Mouse (Mus musculus) myocyte (in vitro differentiated cells): ENCODE measurements at regions not wholly inside any gene's neighbourhood (a gene's known extent, or its start where the extent isn't known, plus 50 kb on each side); places are given as distances from the start of the nearest gene placed in this dataset.

Source experiments
- H3K27me3 ChIP-seq: one replicate; pipeline ENCODE4 v1.6.1; 2011; ENCODE audit not compliant: control insufficient read depth, insufficient read depth, insufficient read length
- H3K36me3 ChIP-seq: one replicate; pipeline ENCODE4 v1.6.1; 2011; ENCODE audit not compliant: control insufficient read depth, insufficient read depth
- H3K4me2 ChIP-seq: one replicate; pipeline ENCODE4 v1.6.1; 2011; ENCODE audit warnings: low read depth, control low read depth
- H3K4me3 ChIP-seq: one replicate; pipeline ENCODE4 v1.5.1; 2011; ENCODE audit warnings: mild to moderate bottlenecking, control low read depth, moderate library complexity
- H3K79me2 ChIP-seq: one replicate; pipeline ENCODE4 v1.6.1; 2011; ENCODE audit not compliant: control insufficient read depth, insufficient read depth
- H3ac ChIP-seq: one replicate; pipeline ENCODE4 v1.6.1; 2011; ENCODE audit not compliant: control insufficient read depth, insufficient read length
- CEBPB ChIP-seq: IDR thresholded peaks from 2 replicates; pipeline ENCODE4 v1.6.1; 2011; ENCODE audit warnings: mild to moderate bottlenecking, moderate library complexity; ENCODE audit not compliant: poor library complexity, insufficient read depth, severe bottlenecking
- E2F4 ChIP-seq: IDR thresholded peaks from one replicate; pipeline ENCODE4 v1.6.1; 2011; ENCODE audit warnings: mild to moderate bottlenecking, control low read depth, moderate library complexity; ENCODE audit not compliant: insufficient read depth
- MAX ChIP-seq: IDR thresholded peaks from one replicate; pipeline ENCODE4 v1.6.1; 2011; ENCODE audit warnings: low read depth, mild to moderate bottlenecking, control low read depth
- MYOD1 ChIP-seq, 3 experiments: IDR thresholded peaks; one replicate each; pipeline ENCODE4 v1.6.1; 2011; ENCODE audit warnings: control low read depth in 2 of 3, low read depth in 2 of 3, mild to moderate bottlenecking in 2 of 3, moderate library complexity in 1 of 3; ENCODE audit not compliant: insufficient read length in 2 of 3, control insufficient read depth in 1 of 3
- MYOG ChIP-seq, 3 experiments: IDR thresholded peaks; one replicate each; pipeline ENCODE4 v1.6.1; 2011; ENCODE audit warnings: control low read depth in 2 of 3, low read depth in 2 of 3, mild to moderate bottlenecking in 2 of 3; ENCODE audit not compliant: insufficient read length in 2 of 3, control insufficient read depth in 1 of 3, insufficient read depth in 1 of 3
- POLR2A ChIP-seq: IDR thresholded peaks from one replicate; pipeline ENCODE4 v1.6.1; 2011; ENCODE audit warnings: low read depth, mild to moderate bottlenecking, control low read depth, moderate library complexity; ENCODE audit not compliant: insufficient read length
- POLR2AphosphoS2 ChIP-seq: IDR thresholded peaks from one replicate; pipeline ENCODE4 v1.6.1; 2011; ENCODE audit warnings: low read depth, control low read depth; ENCODE audit not compliant: insufficient read length
- REST ChIP-seq: IDR thresholded peaks from one replicate; pipeline ENCODE4 v1.6.1; 2011; ENCODE audit warnings: mild to moderate bottlenecking, control low read depth, moderate library complexity; ENCODE audit not compliant: insufficient read depth, insufficient read length
- SRF ChIP-seq: IDR thresholded peaks from one replicate; pipeline ENCODE4 v1.6.1; 2011; ENCODE audit warnings: low read depth; ENCODE audit not compliant: control insufficient read depth, insufficient read length
- TCF12 ChIP-seq: IDR thresholded peaks from one replicate; pipeline ENCODE4 v1.6.1; 2011; ENCODE audit warnings: mild to moderate bottlenecking, control low read depth; ENCODE audit not compliant: poor library complexity, insufficient read depth, severe bottlenecking
- TCF3 ChIP-seq: IDR thresholded peaks from one replicate; pipeline ENCODE4 v1.6.1; 2011; ENCODE audit warnings: low read depth, control low read depth; ENCODE audit not compliant: insufficient read length
- USF1 ChIP-seq: IDR thresholded peaks from one replicate; pipeline ENCODE4 v1.6.1; 2011; ENCODE audit warnings: low read depth, mild to moderate bottlenecking, control low read depth, moderate library complexity

DNA sequence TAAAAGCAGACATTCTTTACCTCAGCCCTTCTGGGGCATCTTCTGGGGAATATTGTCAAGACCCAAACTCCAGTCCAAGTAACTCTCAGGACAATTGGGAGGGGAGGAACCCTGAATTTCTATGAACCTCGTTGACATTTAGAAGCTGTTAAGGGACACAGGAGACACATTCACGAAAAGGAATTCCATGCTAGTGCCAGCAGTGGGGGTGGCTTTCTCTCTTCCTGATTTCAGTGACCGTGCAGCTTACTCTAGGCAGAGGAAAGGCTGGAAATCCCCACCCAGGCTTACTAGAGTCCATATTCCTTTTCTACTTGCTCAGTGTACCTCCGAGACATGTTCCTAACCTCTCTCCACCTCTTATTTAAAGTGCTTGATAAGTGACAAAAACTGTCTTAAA is 239.9 kb upstream of the Tgfbr2 start:
- Histone ChIP-seq H3K27me3 (no peaks in the 10 kb centered on the region), H3K4me3 (no peak overlapping the region)

DNA sequence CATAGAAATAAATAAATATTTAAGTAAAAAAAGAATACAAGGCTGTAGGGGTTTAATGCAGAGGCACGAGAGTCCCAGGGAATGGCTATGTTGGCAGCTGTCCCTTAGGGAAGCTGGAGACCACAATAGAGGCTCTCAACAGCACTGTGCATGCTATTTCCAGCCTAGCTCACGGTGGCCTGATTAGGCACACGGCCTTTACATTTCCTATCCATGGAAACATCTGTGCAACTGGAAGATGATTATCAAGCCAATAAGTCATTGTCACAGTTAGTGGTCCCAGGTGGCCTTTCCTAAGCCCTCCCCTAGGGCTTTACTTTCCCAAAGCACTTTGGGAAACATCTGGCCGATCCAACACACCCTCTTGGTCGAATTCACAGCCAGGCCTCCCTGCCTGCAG is 235.9 kb upstream of the Tgfbr2 start:
- TF ChIP-seq TCF3 (no peak), MYOD1 (IDR thresholded peaks at IDR 0.05; ENCODE audit: control insufficient read depth in 1 of 3, insufficient read length in 2 of 3, low read depth in 2 of 3) (no peak), POLR2A (no peak), REST (no peak), USF1 (no peak), CEBPB (no peak), E2F4 (no peak), MYOG (IDR thresholded peaks at IDR 0.05; ENCODE audit: control insufficient read depth in 1 of 3, insufficient read depth in 1 of 3, insufficient read length in 2 of 3, low read depth in 2 of 3) (no peak), TCF12 (no peak), POLR2AphosphoS2 (no peak), SRF (no peak), MAX (no peak)

More for the DNA sequence above, 239.9 kb upstream of the Tgfbr2 start:
- no peaks in the 10 kb centered on the region for H3K79me2 ChIP-seq
- no peak overlapping the region for H3K4me2 ChIP-seq
- H3ac ChIP-seq, result no peak overlapping the region
- H3K36me3 ChIP-seq, result no peaks in the 10 kb centered on the region
- TF ChIP-seq MYOG (IDR thresholded peaks at IDR 0.05; ENCODE audit: control insufficient read depth in 1 of 3, insufficient read depth in 1 of 3, insufficient read length in 2 of 3, low read depth in 2 of 3) (no peak), POLR2A (no peak), POLR2AphosphoS2 (no peak), MAX (no peak), MYOD1 (IDR thresholded peaks at IDR 0.05; ENCODE audit: control insufficient read depth in 1 of 3, insufficient read length in 2 of 3, low read depth in 2 of 3) (no peak), SRF (no peak), CEBPB (no peak), TCF12 (no peak), TCF3 (no peak), REST (no peak), USF1 (no peak), E2F4 (no peak)

DNA sequence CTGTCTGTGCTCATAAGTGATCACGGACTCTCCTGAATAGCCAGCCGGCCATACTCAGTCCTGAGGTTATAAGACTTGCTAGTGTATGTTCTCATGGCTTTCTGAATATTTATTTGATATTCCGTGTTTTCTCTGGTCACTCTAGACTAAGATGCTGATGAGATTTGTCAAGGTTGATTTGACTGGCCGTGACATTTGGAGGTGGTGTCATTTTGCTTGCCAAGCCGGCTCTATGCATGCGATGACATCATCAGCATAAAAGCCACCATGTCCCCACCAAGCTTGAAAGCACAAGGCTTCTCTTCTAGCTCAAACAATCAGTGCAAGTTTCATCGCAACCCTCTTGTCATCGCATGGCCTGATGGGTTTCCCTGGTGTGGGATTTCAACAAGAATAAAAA is 235.3 kb upstream of the Tgfbr2 start:
- Histone ChIP-seq H3ac (no peak overlapping the region), H3K36me3 (no peaks in the 10 kb centered on the region), H3K4me3 (no peak overlapping the region), H3K27me3 (no peaks in the 10 kb centered on the region), H3K79me2 (no peaks in the 10 kb centered on the region), H3K4me2 (no peak overlapping the region)
- TF ChIP-seq TCF12, result no peak
- TF ChIP-seq REST, result no peak
- no peak for TF ChIP-seq SRF
- TF ChIP-seq MYOD1 (IDR thresholded peaks at IDR 0.05; ENCODE audit: control insufficient read depth in 1 of 3, insufficient read length in 2 of 3, low read depth in 2 of 3), result no peak
- no peak for TF ChIP-seq MYOG (IDR thresholded peaks at IDR 0.05; ENCODE audit: control insufficient read depth in 1 of 3, insufficient read depth in 1 of 3, insufficient read length in 2 of 3, low read depth in 2 of 3)
- no peak for TF ChIP-seq USF1
- no peak for TF ChIP-seq MAX
- no peak for TF ChIP-seq POLR2AphosphoS2

More for the DNA sequence above, 235.9 kb upstream of the Tgfbr2 start:
- no peak overlapping the region for H3K4me2 ChIP-seq
- no peak overlapping the region for H3ac ChIP-seq
- H3K79me2 ChIP-seq, result no peaks in the 10 kb centered on the region
- no peak overlapping the region for H3K4me3 ChIP-seq
- no peaks in the 10 kb centered on the region for H3K27me3 ChIP-seq
- H3K36me3 ChIP-seq, result no peaks in the 10 kb centered on the region

DNA sequence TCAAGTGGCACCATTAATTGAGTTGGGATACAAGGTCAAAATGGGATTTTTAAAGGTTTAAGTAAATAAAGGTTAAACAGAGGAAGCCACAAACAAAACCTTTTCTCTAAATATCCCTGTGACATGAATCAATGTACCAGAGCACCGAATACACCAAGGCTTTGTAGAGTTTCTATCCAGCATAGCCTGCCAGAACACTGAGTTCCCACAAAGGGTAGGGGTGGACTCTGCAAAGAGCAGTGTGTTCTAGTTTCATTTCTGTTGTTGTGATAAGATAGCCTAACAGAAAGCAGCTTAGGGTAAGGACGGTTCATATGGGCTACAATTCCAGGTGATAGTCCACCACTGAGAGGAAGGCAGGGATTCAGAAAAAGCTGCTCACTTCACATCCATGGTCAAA is 233.0 kb upstream of the Tgfbr2 start:
- H3K79me2 ChIP-seq, result no peaks in the 10 kb centered on the region
- TF ChIP-seq E2F4, result no peak
- TF ChIP-seq REST, result no peak
- TF ChIP-seq POLR2AphosphoS2, result no peak
- TF ChIP-seq MAX, result no peak
- no peak for TF ChIP-seq CEBPB
- TF ChIP-seq POLR2A, result no peak
- H3ac ChIP-seq, result no peak overlapping the region
- H3K4me2 ChIP-seq, result no peak overlapping the region
- no peaks in the 10 kb centered on the region for H3K27me3 ChIP-seq
- H3K36me3 ChIP-seq, result no peaks in the 10 kb centered on the region
- H3K4me3 ChIP-seq, result no peak overlapping the region

DNA sequence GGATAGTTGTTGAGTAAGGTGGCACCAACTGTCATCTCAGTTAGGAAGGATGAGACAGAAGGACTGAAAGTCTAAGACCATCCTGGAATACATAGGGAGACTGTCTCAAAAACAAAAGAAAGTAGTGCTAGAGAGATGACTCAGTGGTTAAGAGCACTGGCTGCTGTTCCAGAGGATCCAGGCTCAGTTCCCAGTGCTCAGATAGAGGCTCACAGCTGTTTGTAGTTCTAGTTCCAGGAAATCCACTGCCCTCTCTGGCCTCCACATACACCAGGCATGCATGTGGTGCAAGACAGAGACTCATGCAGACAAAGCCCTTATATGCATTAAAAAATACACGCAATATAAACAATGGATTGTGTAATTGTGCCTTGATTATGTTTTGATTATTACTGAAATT is 229.9 kb upstream of the Tgfbr2 start:
- Histone ChIP-seq H3K4me3 (no peak overlapping the region), H3K79me2 (no peaks in the 10 kb centered on the region), H3ac (no peak overlapping the region), H3K27me3 (no peaks in the 10 kb centered on the region), H3K4me2 (no peak overlapping the region), H3K36me3 (no peaks in the 10 kb centered on the region)
- TF ChIP-seq TCF3, result no peak
